Comparison of ENCODE assay signal across 24 mouse cellular contexts in genomic region chr4:101569076-101569475, GRCm38 (mm10).
DNase-seq lines count a peak whose midpoint lies in the region; ATAC-seq lines count a peak whose summit lies in the region.
"Had no signal": no experiment of that assay in that cellular context is flagged by ENCODE, and none has a peak within 500 bp of the region (broad histone marks: within the 10 kb centered on the region; RNA-seq: fewer than 3 reads in every experiment).

No protein-coding gene starts in this region.

- no peaks in the 10 kb centered on the region for H3K9me3 ChIP-seq in hindbrain, embryonic 15.5 days
- no peaks in the 10 kb centered on the region for H3K9me3 ChIP-seq in hindbrain, embryonic 14.5 days (ENCODE audit: control insufficient read depth, low read length)
- H3K9me3 ChIP-seq in midbrain, embryonic 16.5 days (replicated peaks; ENCODE audit: control insufficient read depth, low read length, poor library complexity, severe bottlenecking), result no peaks in the 10 kb centered on the region
- H3K9me3 ChIP-seq: embryonic facial prominence, embryonic 15.5 days; heart, embryonic 10.5 days; limb, embryonic 15.5 days; megakaryocyte, embryonic 14.5 days; neural tube, embryonic 12.5 days; stomach, embryonic 15.5 days had no signal

- H3K9ac ChIP-seq in hindbrain, embryonic 15.5 days, result no peak overlapping the region
- no peak overlapping the region for H3K9ac ChIP-seq in hindbrain, embryonic 14.5 days
- H3K9ac ChIP-seq in midbrain, embryonic 16.5 days (ENCODE audit: low read depth, low read length), result no peak overlapping the region
- H3K9ac ChIP-seq: embryonic facial prominence, embryonic 15.5 days; limb, embryonic 15.5 days; liver, embryonic 14.5 days; lung, embryonic 14.5 days; neural tube, embryonic 12.5 days; stomach, embryonic 15.5 days had no signal

- no peak overlapping the region for H3K4me3 ChIP-seq in hindbrain, embryonic 15.5 days
- no peak overlapping the region for H3K4me3 ChIP-seq in hindbrain, embryonic 14.5 days (replicated peaks; ENCODE audit: low read length)
- H3K4me3 ChIP-seq in midbrain, embryonic 16.5 days (ENCODE audit: low read depth, low read length), result no peak overlapping the region
- H3K4me3 ChIP-seq: embryonic facial prominence, embryonic 15.5 days; gastrocnemius, adult 2 months; heart, embryonic 10.5 days; limb, embryonic 15.5 days; megakaryocyte, embryonic 14.5 days; neural tube, embryonic 12.5 days; stomach, embryonic 15.5 days had no signal

- peak; percentile 10 for DNase-seq in adrenal gland, adult 2 months
- no peak for DNase-seq in adrenal gland, postnatal 14 days
- no peak for DNase-seq in hindbrain, embryonic 14.5 days (ENCODE audit: low spot score)
- peak; percentile 43 for DNase-seq in brain, adult 2 months (ENCODE audit: low read depth, low spot score)
- no peak for DNase-seq in thymus, postnatal 36 days
- DNase-seq: cerebellum, adult 9-11 months; gastrocnemius, adult 2 months; heart, postnatal 4 days; kidney, adult 18-20 months; left cerebral cortex, postnatal 4 days; lung, embryonic 14.5 days; thymus, adult 18-20 months; thymus, postnatal 4 days had no signal

- H3K36me3 ChIP-seq in hindbrain, embryonic 15.5 days, result no peaks in the 10 kb centered on the region
- no peaks in the 10 kb centered on the region for H3K36me3 ChIP-seq in hindbrain, embryonic 14.5 days (replicated peaks; ENCODE audit: control insufficient read depth, insufficient read depth)
- no peaks in the 10 kb centered on the region for H3K36me3 ChIP-seq in midbrain, embryonic 16.5 days (ENCODE audit: control insufficient read depth, insufficient read depth, low read length)
- H3K36me3 ChIP-seq: embryonic facial prominence, embryonic 15.5 days; heart, embryonic 10.5 days; limb, embryonic 15.5 days; neural tube, embryonic 12.5 days; stomach, embryonic 15.5 days had no signal

- no peak overlapping the region for H3K4me2 ChIP-seq in hindbrain, embryonic 15.5 days
- H3K4me2 ChIP-seq in hindbrain, embryonic 14.5 days (replicated peaks), result no peak overlapping the region
- H3K4me2 ChIP-seq in midbrain, embryonic 16.5 days (ENCODE audit: low read length), result peak overlapping the region; percentile 6; the same call in 1 of the 2 replicates
- H3K4me2 ChIP-seq: embryonic facial prominence, embryonic 15.5 days; limb, embryonic 15.5 days; lung, embryonic 14.5 days; neural tube, embryonic 12.5 days; stomach, embryonic 15.5 days had no signal

- peak; percentile 39; the same call in 1 of the 2 replicates for ATAC-seq in hindbrain, embryonic 15.5 days (ENCODE audit: low FRiP score, low read depth)
- ATAC-seq in hindbrain, embryonic 14.5 days (ENCODE audit: low FRiP score), result no peak
- ATAC-seq in midbrain, embryonic 16.5 days, result peak; percentile 54
- ATAC-seq: inflammation-experienced regulatory T-cells, adult 6 months had no signal

- 45% methylated on average over 7 of the region's 7 CpGs for WGBS in hindbrain, embryonic 15.5 days
- 45% methylated on average over 7 of the region's 7 CpGs for WGBS in hindbrain, embryonic 14.5 days
- WGBS in midbrain, embryonic 16.5 days, result 34% methylated on average over 7 of the region's 7 CpGs

- H3K27ac ChIP-seq in hindbrain, embryonic 15.5 days (replicated peaks), result no peak overlapping the region
- H3K27ac ChIP-seq in hindbrain, embryonic 14.5 days, result no peak overlapping the region
- H3K27ac ChIP-seq in midbrain, embryonic 16.5 days (ENCODE audit: low read length), result peak overlapping the region; percentile 39; the same call in 1 of the 2 replicates
- H3K27ac ChIP-seq: embryonic facial prominence, embryonic 15.5 days; gastrocnemius, adult 2 months; heart, embryonic 10.5 days; kidney, postnatal 0 days; limb, embryonic 15.5 days; liver, embryonic 14.5 days; neural tube, embryonic 12.5 days; stomach, embryonic 15.5 days had no signal

- H3K4me1 ChIP-seq in hindbrain, embryonic 15.5 days (replicated peaks), result peaks cover 7% of the 10 kb centered on the region
- no peaks in the 10 kb centered on the region for H3K4me1 ChIP-seq in hindbrain, embryonic 14.5 days (replicated peaks; ENCODE audit: control insufficient read depth, insufficient read depth, low read length)
- peaks cover 13% of the 10 kb centered on the region for H3K4me1 ChIP-seq in midbrain, embryonic 16.5 days (ENCODE audit: control insufficient read depth, insufficient read depth, low read length)
- H3K4me1 ChIP-seq: embryonic facial prominence, embryonic 15.5 days; heart, embryonic 10.5 days; limb, embryonic 15.5 days; megakaryocyte, embryonic 14.5 days; neural tube, embryonic 12.5 days; stomach, embryonic 15.5 days had no signal

- H3K27me3 ChIP-seq in hindbrain, embryonic 15.5 days, result no peaks in the 10 kb centered on the region
- no peaks in the 10 kb centered on the region for H3K27me3 ChIP-seq in hindbrain, embryonic 14.5 days (ENCODE audit: control insufficient read depth, insufficient read depth, low read length)
- H3K27me3 ChIP-seq in midbrain, embryonic 16.5 days (ENCODE audit: control insufficient read depth, insufficient read depth, low read depth, low read length), result no peaks in the 10 kb centered on the region
- H3K27me3 ChIP-seq: embryonic facial prominence, embryonic 15.5 days; limb, embryonic 15.5 days; neural tube, embryonic 12.5 days; stomach, embryonic 15.5 days had no signal

Comparison
In these comparisons a context has a peak if more than half of its experiments do, and no peak if none do; other contexts are left out.
1. DNase-seq: peak in adrenal gland, adult 2 months (single experiment) and brain, adult 2 months (single experiment); none in adrenal gland, postnatal 14 days (single experiment), hindbrain, embryonic 14.5 days (single experiment) and thymus, postnatal 36 days (0 of 2).